Mouse (Mus musculus) ES-Bruce4 (cell line): ENCODE results near the gene Cit. TPM values are rescaled to one million over a fixed set of nuclear protein-coding genes. Genes with fewer than 3 reads are reported as not detected.

Experiments used
- H3K27ac ChIP-seq: 2 replicates; pipeline ENCODE4 v1.5.1; 2012; ENCODE audit warnings: low read length, inconsistent platforms; ENCODE audit not compliant: insufficient read depth
- H3K27me3 ChIP-seq: 2 replicates; pipeline ENCODE4 v1.6.1; 2012; ENCODE audit warnings: mild to moderate bottlenecking, low read length, inconsistent platforms; ENCODE audit not compliant: control insufficient read depth, poor library complexity, insufficient read depth, severe bottlenecking
- H3K36me3 ChIP-seq: 2 replicates; pipeline ENCODE4 v1.6.1; 2012; ENCODE audit warnings: inconsistent platforms, mild to moderate bottlenecking, low read length, moderate library complexity; ENCODE audit not compliant: control insufficient read depth, poor library complexity, insufficient read depth, severe bottlenecking
- H3K4me1 ChIP-seq: one replicate; pipeline ENCODE4 v1.8.1; 2011; ENCODE audit warnings: low read length; ENCODE audit not compliant: control insufficient read depth, insufficient read depth
- H3K4me3 ChIP-seq: 2 replicates; pipeline ENCODE4 v1.5.1; 2011; ENCODE audit warnings: low read depth, mild to moderate bottlenecking, low read length
- H3K9ac ChIP-seq: 2 replicates; pipeline ENCODE4 v1.6.1; 2012; ENCODE audit warnings: low read depth, mild to moderate bottlenecking, inconsistent platforms; ENCODE audit not compliant: poor library complexity, severe bottlenecking
- H3K9me3 ChIP-seq: replicated peaks from 2 replicates; pipeline ENCODE4 v1.6.1; 2012; ENCODE audit warnings: mild to moderate bottlenecking, low read length, inconsistent platforms; ENCODE audit not compliant: control insufficient read depth, poor library complexity, insufficient read depth, severe bottlenecking
- CTCF ChIP-seq: IDR thresholded peaks from one replicate; pipeline ENCODE4 v1.8.1; 2011; ENCODE audit warnings: low read depth, low read length
- EP300 ChIP-seq: IDR thresholded peaks from 2 replicates; pipeline ENCODE4 v1.6.1; 2011; ENCODE audit warnings: low read depth, low read length; ENCODE audit not compliant: insufficient read depth
- POLR2A ChIP-seq: IDR thresholded peaks from one replicate; pipeline ENCODE4 v1.8.1; 2011; ENCODE audit warnings: low read length; ENCODE audit not compliant: insufficient read depth
- polyA plus RNA-seq: library from polyadenylated mRNA; stranded (reverse); fragments of >200 nt; gene quantifications from 2 replicates; pipeline ENCODE4 v1.2.4, GENCODE M21; 2011; ENCODE audit warnings: low read depth; ENCODE audit not compliant: missing spikeins, insufficient read depth, insufficient read length

Gene Cit
- polyA plus RNA-seq, 1 experiment: 67.1 TPM

- Histone ChIP-seq H3K9me3 (no peaks in the 10 kb centered on the region), H3K4me1 (peaks cover 2% of the 10 kb centered on the region), H3K27me3 (no peaks in the 10 kb centered on the region), H3K9ac (no peak overlapping the region), H3K27ac (peak overlapping the region; percentile 26; the same call in 1 of the 2 replicates), H3K4me3 (no peak overlapping the region), H3K36me3 (peaks cover 27% of the 10 kb centered on the region)
- TF ChIP-seq POLR2A (no peak), CTCF (no peak), EP300 (peak; percentile 77)
Measured at GRCm38 (mm10) chr5:115858652-115859051, 13.6 kb downstream of the Cit start.

- Histone ChIP-seq H3K27me3 (no peaks in the 10 kb centered on the region), H3K27ac (no peak overlapping the region), H3K4me3 (no peak overlapping the region), H3K9me3 (no peaks in the 10 kb centered on the region), H3K4me1 (peaks cover 2% of the 10 kb centered on the region), H3K36me3 (peaks cover 30% of the 10 kb centered on the region), H3K9ac (no peak overlapping the region)
- TF ChIP-seq CTCF: no peak
- no peak for TF ChIP-seq POLR2A
- TF ChIP-seq EP300: no peak
Measured at GRCm38 (mm10) chr5:115859461-115859860, 14.4 kb downstream of the Cit start.

GRCm38 (mm10) chr5:115861991-115862390 is 16.9 kb downstream of the Cit start:
- Histone ChIP-seq H3K36me3 (peaks cover 25% of the 10 kb centered on the region), H3K9me3 (no peaks in the 10 kb centered on the region), H3K4me3 (no peak overlapping the region), H3K27me3 (no peaks in the 10 kb centered on the region), H3K9ac (no peak overlapping the region), H3K27ac (no peak overlapping the region), H3K4me1 (peaks cover 2% of the 10 kb centered on the region)
- TF ChIP-seq EP300 (no peak), CTCF (no peak), POLR2A (no peak)

- TF ChIP-seq EP300: no peak
- no peak for TF ChIP-seq CTCF
- no peak for TF ChIP-seq POLR2A
- no peaks in the 10 kb centered on the region for H3K9me3 ChIP-seq
- H3K4me1 ChIP-seq: peaks cover 2% of the 10 kb centered on the region
- no peaks in the 10 kb centered on the region for H3K27me3 ChIP-seq
- no peak overlapping the region for H3K27ac ChIP-seq
- no peak overlapping the region for H3K4me3 ChIP-seq
- H3K36me3 ChIP-seq: peaks cover 25% of the 10 kb centered on the region
- no peak overlapping the region for H3K9ac ChIP-seq
Measured at GRCm38 (mm10) chr5:115862439-115862838, 17.4 kb downstream of the Cit start.

- Histone ChIP-seq H3K9me3 (no peaks in the 10 kb centered on the region), H3K4me3 (no peak overlapping the region), H3K4me1 (no peaks in the 10 kb centered on the region), H3K9ac (no peak overlapping the region), H3K36me3 (peaks cover 15% of the 10 kb centered on the region), H3K27me3 (no peaks in the 10 kb centered on the region), H3K27ac (no peak overlapping the region)
- no peak for TF ChIP-seq POLR2A
Measured at GRCm38 (mm10) chr5:115866296-115866695, 21.2 kb downstream of the Cit start.

- TF ChIP-seq POLR2A: no peak
- TF ChIP-seq CTCF: no peak
- TF ChIP-seq EP300: no peak
- H3K27ac ChIP-seq: no peak overlapping the region
- H3K36me3 ChIP-seq: peaks cover 6% of the 10 kb centered on the region
- H3K4me1 ChIP-seq: no peaks in the 10 kb centered on the region
- no peaks in the 10 kb centered on the region for H3K27me3 ChIP-seq
- no peak overlapping the region for H3K4me3 ChIP-seq
- H3K9ac ChIP-seq: no peak overlapping the region
- H3K9me3 ChIP-seq: no peaks in the 10 kb centered on the region
Measured at GRCm38 (mm10) chr5:115868540-115868939, 23.5 kb downstream of the Cit start.
